Mouse (Mus musculus) embryonic fibroblast, embryonic 13.5 days (primary cell): ENCODE measurements around the gene Arl4a. TPM values are rescaled to one million over a fixed set of nuclear protein-coding genes. Genes with fewer than 3 reads are reported as not detected.

Source experiments
- H3K27ac ChIP-seq: 2 replicates; pipeline ENCODE4 v1.5.1; 2012; ENCODE audit warnings: low read length, control low read depth, inconsistent platforms; ENCODE audit not compliant: insufficient read depth
- H3K4me1 ChIP-seq: 2 replicates; pipeline ENCODE4 v1.6.1; 2011; ENCODE audit warnings: low read length; ENCODE audit not compliant: control insufficient read depth, insufficient read depth
- H3K4me3 ChIP-seq: 2 replicates; pipeline ENCODE4 v1.5.1; 2011; ENCODE audit warnings: mild to moderate bottlenecking, control low read depth, low read length; ENCODE audit not compliant: insufficient read depth
- CTCF ChIP-seq: IDR thresholded peaks from 2 replicates; pipeline ENCODE4 v1.5.1; 2011; ENCODE audit warnings: mild to moderate bottlenecking, control low read depth, low read length, moderate library complexity, borderline replicate concordance; ENCODE audit not compliant: insufficient read depth
- POLR2A ChIP-seq: IDR thresholded peaks from 2 replicates; pipeline ENCODE4 v1.6.1; 2011; ENCODE audit warnings: low read depth, mild to moderate bottlenecking, control low read depth, low read length, moderate library complexity
- polyA plus RNA-seq: library from polyadenylated mRNA; stranded (reverse); fragments of >200 nt; gene quantifications from 2 replicates; pipeline ENCODE4 v1.2.4, GENCODE M21; 2011; ENCODE audit warnings: low read depth; ENCODE audit not compliant: missing spikeins, insufficient read length

The Arl4a gene
- 10.8 and 15.9 TPM in 2 replicates for polyA plus RNA-seq

DNA sequence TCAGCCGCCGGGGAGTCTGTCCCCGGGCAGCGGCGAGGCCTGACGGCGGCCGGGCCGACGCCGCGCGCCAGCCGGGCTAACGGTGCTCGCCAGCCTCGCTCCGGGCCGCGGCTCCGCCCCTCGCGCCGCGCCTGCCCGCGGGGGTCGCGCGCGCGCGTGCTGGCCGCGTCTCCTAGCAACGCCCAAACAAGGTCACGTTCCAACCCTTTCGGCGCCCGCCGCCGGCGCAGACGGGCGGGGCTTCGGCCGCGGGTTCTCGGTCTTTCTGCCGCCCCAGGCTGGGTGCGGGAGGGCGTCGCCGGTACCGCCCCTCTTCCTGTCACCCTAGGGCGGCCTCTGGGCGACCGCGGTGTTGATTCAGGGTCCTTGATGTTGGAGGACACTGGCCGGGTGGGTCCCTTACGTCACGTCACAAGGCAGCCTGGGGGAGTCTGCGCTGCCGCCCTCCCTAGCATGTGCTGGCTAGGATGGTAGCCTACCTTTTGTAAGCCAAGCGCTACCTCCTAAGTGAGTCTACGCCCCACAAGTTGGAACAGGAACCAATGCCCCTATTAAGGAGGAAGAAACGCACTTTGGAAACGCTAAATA is at the start of gene Arl4a:
Arl4a (minus strand) TSS at position 150 of the 588 bp plus-strand sequence.
- Histone ChIP-seq H3K4me1 (0 out of 2 replicates have a peak, but pooled peaks cover 2% of the 10 kb centered on the region), H3K4me3 (peak within 1 kb of the TSS; percentile 73), H3K27ac (peak within 1 kb of the TSS; percentile 7; the same call in 1 of the 2 replicates)
- TF ChIP-seq CTCF, result no peak
- TF ChIP-seq POLR2A, result peak; percentile 34

DNA sequence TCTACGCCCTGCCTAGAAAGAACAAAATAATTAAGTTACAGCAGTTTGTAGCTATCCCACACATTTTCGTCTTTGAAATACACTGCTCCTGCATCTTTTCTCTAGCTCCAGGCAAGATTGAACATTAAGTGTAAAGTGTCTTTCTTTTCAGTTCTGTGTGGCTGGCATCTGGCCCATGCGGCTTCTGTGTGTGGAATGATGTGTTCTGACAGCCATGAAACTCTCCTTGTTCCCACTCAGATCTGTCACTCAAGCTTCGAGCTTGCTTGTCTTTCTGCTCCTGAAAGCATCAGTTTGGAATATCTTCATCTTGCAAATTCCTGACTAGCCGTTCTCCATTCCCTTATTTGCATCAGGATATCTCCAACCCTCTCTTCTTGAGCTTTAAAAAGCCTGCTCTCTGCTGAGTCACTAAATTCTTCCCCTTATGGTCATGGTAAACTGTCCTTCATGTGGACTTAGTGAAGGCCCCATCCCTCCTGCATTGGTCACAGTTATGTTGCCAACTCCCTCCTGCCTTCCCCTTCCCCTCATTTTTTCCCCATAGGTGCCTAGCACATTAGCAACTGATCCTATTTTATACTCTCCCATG is 48.0 kb upstream of the Arl4a start:
- Histone ChIP-seq H3K27ac (no peak overlapping the region), H3K4me1 (no peaks in the 10 kb centered on the region; the same call in 1 of the 2 replicates), H3K4me3 (no peak overlapping the region)
- TF ChIP-seq POLR2A (no peak), CTCF (no peak)

DNA sequence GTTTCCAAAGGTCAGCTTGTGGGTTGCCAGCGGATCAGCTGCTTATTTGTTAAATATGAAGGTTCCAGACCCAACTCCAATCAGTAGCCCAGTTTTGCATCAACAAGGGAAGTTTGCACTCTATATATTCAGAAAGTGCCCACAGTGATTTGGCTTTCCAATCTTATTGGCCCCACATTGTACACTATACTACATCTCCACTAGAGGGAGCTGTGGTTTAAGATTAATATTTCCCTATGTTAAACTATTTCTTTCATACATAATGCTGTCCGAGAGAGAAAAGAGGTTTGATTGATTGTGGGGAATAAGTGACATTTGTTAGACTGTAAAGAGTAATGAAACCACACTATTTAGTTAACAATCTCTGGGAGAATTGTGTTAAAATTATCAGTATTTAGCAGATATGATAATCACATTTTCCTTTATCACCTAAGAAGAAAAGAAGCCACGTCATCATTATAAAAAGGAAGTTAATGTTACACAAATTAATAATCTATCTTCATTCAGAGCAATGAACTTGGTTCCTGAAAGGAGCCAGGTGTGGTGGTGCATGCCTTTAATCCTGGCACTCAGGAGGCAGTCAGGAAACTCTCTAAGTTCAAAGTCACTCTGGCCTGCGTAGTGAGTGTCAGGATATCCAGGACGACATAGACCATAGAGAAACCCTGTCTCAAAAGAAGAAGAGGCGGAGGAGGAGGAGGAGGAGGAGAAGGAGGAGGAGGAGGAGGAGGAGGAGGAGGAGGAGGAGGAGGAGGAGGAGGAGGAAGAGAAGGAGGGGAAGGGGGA is 44.8 kb upstream of the Arl4a start:
- no peak overlapping the region for H3K4me3 ChIP-seq
- TF ChIP-seq CTCF, result no peak
- TF ChIP-seq POLR2A, result no peak
- no peak overlapping the region for H3K27ac ChIP-seq
- no peaks in the 10 kb centered on the region for H3K4me1 ChIP-seq

DNA sequence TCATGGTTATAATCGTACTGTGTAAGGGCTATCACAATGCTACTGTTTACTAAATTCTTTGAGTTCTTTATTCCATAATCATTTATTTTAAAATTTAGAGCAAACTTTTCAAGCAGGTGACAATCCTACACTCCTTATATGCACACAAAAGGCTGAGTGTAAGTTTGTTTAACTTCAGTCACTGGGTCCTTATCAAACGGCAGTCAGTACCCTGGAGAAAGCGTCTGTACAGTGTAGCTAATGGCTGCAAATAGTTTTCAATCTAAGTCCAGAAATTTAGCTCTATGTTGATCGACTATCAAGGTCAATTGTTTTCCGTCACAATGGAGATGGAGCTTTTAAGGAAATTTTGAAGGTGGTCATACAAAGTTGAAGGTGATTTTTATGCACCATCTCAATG is 44.2 kb upstream of the Arl4a start:
- H3K27ac ChIP-seq, result no peak overlapping the region
- no peaks in the 10 kb centered on the region for H3K4me1 ChIP-seq
- TF ChIP-seq POLR2A, result no peak
- no peak for TF ChIP-seq CTCF
- H3K4me3 ChIP-seq, result no peak overlapping the region

DNA sequence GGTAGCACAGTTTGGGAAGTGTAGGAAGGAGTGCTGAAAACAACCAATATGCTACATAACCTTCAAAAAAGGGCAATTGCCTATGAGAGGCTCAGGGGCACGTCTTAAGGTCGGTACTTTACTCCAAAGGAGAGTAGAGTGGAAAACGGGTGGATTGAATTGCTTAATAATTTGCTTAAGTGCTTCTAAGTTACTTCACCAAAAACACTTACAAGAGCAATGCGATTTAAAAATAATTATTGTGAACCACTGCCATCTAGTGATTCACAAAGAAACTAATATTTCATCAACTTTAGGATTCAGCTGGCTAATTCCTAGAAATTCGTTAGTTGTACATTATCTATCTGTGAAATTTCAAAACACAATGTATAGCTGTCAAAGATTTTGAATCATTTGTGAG is 35.8 kb upstream of the Arl4a start:
- Histone ChIP-seq H3K4me1 (no peaks in the 10 kb centered on the region), H3K27ac (no peak overlapping the region), H3K4me3 (no peak overlapping the region)
- TF ChIP-seq POLR2A, result no peak
- TF ChIP-seq CTCF, result no peak

DNA sequence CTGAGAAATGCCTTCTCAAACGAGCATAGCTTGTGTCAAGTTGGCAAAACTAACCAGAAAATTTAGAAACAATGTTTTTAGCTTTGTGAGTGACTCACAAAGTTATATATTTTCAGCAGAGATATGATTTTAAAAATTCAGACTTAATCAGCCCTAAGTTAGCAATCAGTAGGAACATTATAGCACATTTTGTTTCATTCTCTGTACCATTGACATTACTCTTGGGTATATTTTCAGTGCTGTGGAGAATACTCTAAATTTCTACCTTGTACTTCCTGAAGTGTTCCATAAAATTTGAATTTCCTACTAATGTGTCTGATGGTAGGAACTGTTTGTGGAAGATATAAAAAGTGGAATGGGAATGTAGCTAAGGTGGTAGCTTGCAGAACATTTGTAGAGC is 9.2 kb upstream of the Arl4a start:
- Histone ChIP-seq H3K27ac (no peak overlapping the region), H3K4me3 (no peak overlapping the region), H3K4me1 (no peaks in the 10 kb centered on the region)
- TF ChIP-seq CTCF (no peak), POLR2A (no peak)

DNA sequence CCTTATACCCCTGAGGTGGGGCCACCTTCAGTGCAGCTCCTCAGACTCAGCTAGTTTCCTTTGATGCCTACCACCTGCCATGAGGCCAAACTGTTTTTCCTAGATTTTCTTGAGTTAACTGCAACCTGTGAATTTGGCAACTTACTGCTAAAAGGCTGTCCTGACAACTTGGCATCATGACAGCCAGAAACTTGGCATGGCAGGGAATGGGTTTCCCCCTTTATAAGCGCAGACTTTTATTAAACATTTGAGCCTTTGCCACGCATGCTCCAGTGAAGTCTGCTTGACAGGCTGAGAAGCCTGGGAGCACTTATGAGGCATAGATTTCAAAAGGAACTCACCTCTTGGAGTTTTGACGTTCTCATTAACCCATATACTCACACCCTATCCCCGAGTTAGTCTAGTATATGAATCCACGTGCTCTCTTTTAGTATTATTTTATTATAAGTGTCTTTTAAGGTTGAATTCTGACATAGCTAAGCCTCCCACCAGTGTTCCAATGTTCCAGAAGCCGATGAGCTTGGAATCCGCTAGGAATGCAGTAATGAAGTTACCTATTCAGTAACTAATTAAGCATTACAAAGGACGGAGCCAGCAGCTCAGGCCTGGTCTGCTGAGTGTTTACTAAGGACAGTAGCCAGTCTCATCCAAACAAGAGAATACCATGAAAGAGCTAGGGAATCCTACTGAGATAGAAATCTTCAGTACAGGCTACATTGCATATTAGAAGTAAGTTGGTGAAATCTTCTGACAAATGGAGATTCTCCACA is 6.2 kb upstream of the Arl4a start:
- no peak overlapping the region for H3K4me3 ChIP-seq
- TF ChIP-seq POLR2A (no peak), CTCF (no peak)
- no peak overlapping the region for H3K27ac ChIP-seq
- H3K4me1 ChIP-seq, result no peaks in the 10 kb centered on the region

DNA sequence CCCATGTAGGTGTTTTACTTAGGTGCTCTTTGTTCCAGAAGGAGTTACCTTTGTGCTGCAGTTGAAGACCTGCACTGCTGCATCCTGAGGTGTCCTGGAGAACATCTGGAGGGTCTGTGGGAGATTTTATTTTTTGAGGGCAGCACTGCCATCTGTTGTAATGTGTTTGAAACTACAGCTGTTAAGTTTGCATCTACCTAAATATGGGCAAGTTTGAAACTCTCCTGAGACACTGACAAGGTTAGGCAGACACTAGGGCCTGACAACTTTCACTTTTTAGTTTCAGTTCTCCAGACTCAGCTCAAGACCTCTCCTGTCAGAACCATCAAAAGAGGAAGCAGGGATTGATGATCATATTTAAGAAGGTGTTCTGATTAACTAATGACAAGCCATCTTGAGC is 2.2 kb upstream of the Arl4a start:
- no peak for TF ChIP-seq POLR2A
- no peak for TF ChIP-seq CTCF
- Histone ChIP-seq H3K27ac (no peak overlapping the region), H3K4me3 (no peak overlapping the region), H3K4me1 (0 out of 2 replicates have a peak, but pooled peaks cover 2% of the 10 kb centered on the region)

DNA sequence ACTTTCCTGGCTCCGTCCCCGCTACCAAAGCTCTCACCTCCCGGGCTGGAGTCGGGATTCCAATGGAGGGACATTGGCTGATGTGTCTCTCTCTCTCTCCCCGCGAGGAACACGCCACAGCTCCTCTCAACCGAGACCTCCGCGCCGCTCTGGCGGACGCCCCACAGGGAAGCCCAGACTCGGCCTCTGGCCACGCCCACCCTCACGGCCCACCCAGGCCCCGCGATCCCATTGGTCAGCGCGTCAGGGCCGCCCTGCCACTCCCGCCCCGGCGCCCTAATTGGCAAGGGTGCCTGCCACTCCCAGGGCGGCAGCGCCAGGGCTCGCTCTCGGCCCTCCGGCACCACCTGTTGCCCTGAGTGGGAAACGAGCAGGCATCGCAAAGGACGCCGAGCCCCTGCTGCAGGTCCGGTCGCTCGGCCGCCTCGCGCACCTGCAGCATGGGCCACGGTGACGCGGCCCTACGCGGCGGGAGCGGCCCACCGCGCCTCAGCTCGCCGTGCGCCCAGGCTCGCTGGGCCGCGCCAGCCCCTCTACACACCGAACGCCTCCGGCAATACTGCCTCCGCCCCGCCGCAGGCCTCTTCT is 505 bp downstream of the Arl4a start:
- TF ChIP-seq POLR2A, result peak; percentile 97
- peak; percentile 82 for TF ChIP-seq CTCF
- 0 out of 2 replicates have a peak, but pooled peaks cover 2% of the 10 kb centered on the region for H3K4me1 ChIP-seq
- peak overlapping the region; percentile 7; the same call in 1 of the 2 replicates for H3K27ac ChIP-seq
- peak overlapping the region; percentile 73 for H3K4me3 ChIP-seq
